Comparison of ENCODE assay signal across 22 mouse cellular contexts in genomic region chr9:44082266-44082665, GRCm38 (mm10). TPM values are rescaled to one million over a fixed set of nuclear protein-coding genes. Genes with fewer than 3 reads are reported as not detected.
DNase-seq lines count a peak whose midpoint lies in the region; ATAC-seq and TF ChIP-seq lines count a peak whose summit lies in the region.
"Had no signal": no experiment of that assay in that cellular context is flagged by ENCODE, and none has a peak within 500 bp of the region (broad histone marks: within the 10 kb centered on the region; RNA-seq: fewer than 3 reads in every experiment).

No protein-coding gene starts in this region.

- ATAC-seq in heart, postnatal 0 days (ENCODE audit: insufficient read depth, low read depth): no peak
- ATAC-seq: CD4-positive, CD25-positive, alpha-beta regulatory T cell, adult 4 months; forebrain, embryonic 15.5 days; intestine, embryonic 16.5 days had no signal

- no peaks in the 10 kb centered on the region for H3K9me3 ChIP-seq in heart, postnatal 0 days (replicated peaks; ENCODE audit: control insufficient read depth, low read length)
- H3K9me3 ChIP-seq: embryonic facial prominence, embryonic 12.5 days; forebrain, embryonic 15.5 days; G1E; hindbrain, embryonic 15.5 days had no signal

- no peak overlapping the region for H3K9ac ChIP-seq in heart, adult 2 months (ENCODE audit: low read depth, low read length)
- H3K9ac ChIP-seq in heart, postnatal 0 days (replicated peaks; ENCODE audit: low read depth, low read length): no peak overlapping the region
- H3K9ac ChIP-seq: embryonic facial prominence, embryonic 12.5 days; forebrain, embryonic 15.5 days; hindbrain, embryonic 15.5 days had no signal

- peak overlapping the region; percentile 53; the same call in 1 of the 2 replicates for H3K27ac ChIP-seq in heart, adult 2 months
- H3K27ac ChIP-seq in heart, postnatal 0 days (ENCODE audit: low read depth): peak overlapping the region; percentile 6
- no peak overlapping the region for H3K27ac ChIP-seq in testis, adult 2 months (ENCODE audit: control insufficient read depth, insufficient read depth, low read depth, low read length)
- H3K27ac ChIP-seq: embryonic facial prominence, embryonic 12.5 days; forebrain, embryonic 15.5 days; hindbrain, embryonic 15.5 days had no signal

- H3K79me2 ChIP-seq in heart, adult 2 months (replicated peaks; ENCODE audit: control insufficient read depth, insufficient read depth, low read length): no peaks in the 10 kb centered on the region

- no peak for TF ChIP-seq POLR2A in heart, adult 2 months (IDR thresholded peaks at IDR 0.05; ENCODE audit: insufficient read depth, low read depth, low read length)
- no peak for TF ChIP-seq POLR2A in testis, adult 2 months (IDR thresholded peaks at IDR 0.05; ENCODE audit: control insufficient read depth, low read depth, low read length)

- H3K4me2 ChIP-seq in heart, postnatal 0 days (ENCODE audit: low read depth, low read length): no peak overlapping the region
- H3K4me2 ChIP-seq: embryonic facial prominence, embryonic 12.5 days; forebrain, embryonic 15.5 days; heart, embryonic 11.5 days; hindbrain, embryonic 15.5 days had no signal

- H3K36me3 ChIP-seq in heart, adult 2 months (ENCODE audit: control insufficient read depth, insufficient read depth, low read length): no peaks in the 10 kb centered on the region; the same call in 1 of the 2 replicates
- H3K36me3 ChIP-seq in heart, postnatal 0 days (replicated peaks; ENCODE audit: control insufficient read depth, insufficient read depth, low read length): no peaks in the 10 kb centered on the region
- H3K36me3 ChIP-seq in testis, adult 2 months (ENCODE audit: control insufficient read depth, insufficient read depth, low read length): no peaks in the 10 kb centered on the region; the same call in 1 of the 2 replicates
- H3K36me3 ChIP-seq: embryonic facial prominence, embryonic 12.5 days; forebrain, embryonic 15.5 days; hindbrain, embryonic 15.5 days had no signal

- no peak for TF ChIP-seq CTCF in heart, adult 2 months (IDR thresholded peaks at IDR 0.05)
- no peak for TF ChIP-seq CTCF in heart, postnatal 0 days (IDR thresholded peaks at IDR 0.05; ENCODE audit: low read depth)
- TF ChIP-seq CTCF in testis, adult 2 months (IDR thresholded peaks at IDR 0.05; ENCODE audit: control insufficient read depth, insufficient read depth, insufficient replicate concordance, low read depth, low read length): no peak

- intact Hi-C loops in heart, adult 2 months (cut with DNase I): loop anchor here (10.0 kb wide), 1 partner anchor 403 kb away; the partner anchor contains the start of gene Bcl9l
- intact Hi-C loops in heart, postnatal 25 days (cut with DNase I): no loop called here

- TF ChIP-seq EP300 in heart, adult 2 months (IDR thresholded peaks at IDR 0.05; ENCODE audit: insufficient read depth, low read depth, low read length): no peak
- TF ChIP-seq EP300 in heart, postnatal 0 days (IDR thresholded peaks at IDR 0.05; ENCODE audit: low read depth): no peak

- no peak overlapping the region for H3K4me3 ChIP-seq in heart, adult 2 months
- H3K4me3 ChIP-seq in heart, postnatal 0 days (ENCODE audit: low read depth, low read length): no peak overlapping the region
- peak overlapping the region; percentile 97; the same call in 1 of the 2 replicates for H3K4me3 ChIP-seq in testis, adult 2 months (ENCODE audit: control insufficient read depth, low read depth, low read length)
- H3K4me3 ChIP-seq: embryonic facial prominence, embryonic 12.5 days; forebrain, embryonic 15.5 days; hindbrain, embryonic 15.5 days had no signal

- H3K4me1 ChIP-seq in heart, adult 2 months (ENCODE audit: control insufficient read depth, insufficient read depth, low read length): peaks cover 16% of the 10 kb centered on the region
- peaks cover 63% of the 10 kb centered on the region for H3K4me1 ChIP-seq in heart, postnatal 0 days (ENCODE audit: control insufficient read depth, insufficient read depth)
- peaks cover 17% of the 10 kb centered on the region for H3K4me1 ChIP-seq in testis, adult 2 months (ENCODE audit: control insufficient read depth, insufficient read depth, low read length)

- H3K27me3 ChIP-seq in heart, adult 2 months (ENCODE audit: control insufficient read depth, insufficient read depth, low read length): no peaks in the 10 kb centered on the region
- no peaks in the 10 kb centered on the region for H3K27me3 ChIP-seq in heart, postnatal 0 days (ENCODE audit: control insufficient read depth, insufficient read depth, low read length)
- no peaks in the 10 kb centered on the region for H3K27me3 ChIP-seq in testis, adult 2 months (ENCODE audit: control insufficient read depth, insufficient read depth, low read length)

- peak; percentile 16 for DNase-seq in cerebellum, adult 11 months
- DNase-seq in cerebellum, adult 9-10 months: no peak
- peak in 1 of 2 experiments; percentile 8 for DNase-seq in heart, adult 2 months
- DNase-seq in heart, adult 8-10 months (ENCODE audit: low spot score): no peak
- DNase-seq in heart, postnatal 0 days (ENCODE audit: low spot score): no peak
- DNase-seq in heart, postnatal 25 days (ENCODE audit: low spot score): no peak
- no peak for DNase-seq in testis, postnatal 14 days (ENCODE audit: low spot score)
- DNase-seq: adrenal gland, adult 8-10 months; adrenal gland, postnatal 36 days; B cell, adult 2 months; gastrocnemius, postnatal 10 days; kidney, adult 2 months had no signal

- WGBS in heart, adult 2 months: 76% methylated on average over 5 of the region's 5 CpGs
- 85% methylated on average over 5 of the region's 5 CpGs for WGBS in heart, postnatal 0 days

RNA-seq across cellular contexts. Expression of gene Usp2, which starts 15.4 kb away (rescaled TPM):
- 100 to 1,000 TPM in 1 of 2 experiments, 10 to 100 TPM in 1; 75.8 to 206 TPM for total RNA-seq in heart, adult 2 months (2021)
- polyA plus RNA-seq in heart, adult 2 months (2012; rRNA removed): 62.8 and 73.8 TPM in 2 replicates
- 100 to 1,000 TPM; 160 to 205 (median 195) TPM for total RNA-seq in heart, adult 8-10 months (2022)
- 44.9 and 48.6 TPM in 2 replicates for total RNA-seq in heart, postnatal 0 days (2014; rRNA removed; ENCODE audit: low replicate concordance)
- polyA plus RNA-seq in heart, postnatal 0 days (2015; fragmentation: Nextera tagmentation; extraction: Ambion mirVana): 114 and 121 TPM in 2 replicates
- total RNA-seq in heart, postnatal 25 days (2021): 100 to 1,000 TPM in 1 of 2 experiments, 10 to 100 TPM in 1; 77.7 to 191 TPM
- polyA plus RNA-seq in testis, adult 2 months (2012; rRNA removed): 597 and 615 TPM in 2 replicates

RNA-seq across cellular contexts. Expression of gene Mfrp, which starts 19.3 kb away (rescaled TPM):
- under 1 TPM in 1 of 2 experiments, not detected in 1; 0.05 TPM for total RNA-seq in heart, adult 2 months (2021)
- polyA plus RNA-seq in heart, adult 2 months (2012; rRNA removed): 0.04 and 0.12 TPM in 2 replicates
- total RNA-seq in heart, adult 8-10 months (2022): not detected
- not detected in 2 replicates for total RNA-seq in heart, postnatal 0 days (2014; rRNA removed; ENCODE audit: low replicate concordance)
- not detected in 2 replicates for polyA plus RNA-seq in heart, postnatal 0 days (2015; fragmentation: Nextera tagmentation; extraction: Ambion mirVana)
- total RNA-seq in heart, postnatal 25 days (2021): not detected
- polyA plus RNA-seq in testis, adult 2 months (2012; rRNA removed): 1.4 and 3.4 TPM in 2 replicates
- total RNA-seq: G1E; heart, postnatal 10 days had no signal
- polyA plus RNA-seq: CD4-positive, CD25-positive, alpha-beta regulatory T cell, adult 4 months; forebrain, embryonic 11.5 days; G1E had no signal

RNA-seq across cellular contexts. Expression of gene C1qtnf5, which starts 24.8 kb away (rescaled TPM):
- total RNA-seq in heart, adult 2 months (2021): 1 to 10 TPM; 4.8 to 7.6 TPM
- polyA plus RNA-seq in heart, adult 2 months (2012; rRNA removed): 9.4 and 13.8 TPM in 2 replicates
- 10 to 100 TPM in 1 of 4 experiments, 1 to 10 TPM in 3; 7.6 to 12.9 (median 8.9) TPM for total RNA-seq in heart, adult 8-10 months (2022)
- 9.0 TPM in 2 replicates for total RNA-seq in heart, postnatal 0 days (2014; rRNA removed; ENCODE audit: low replicate concordance)
- 4.1 and 4.5 TPM in 2 replicates for polyA plus RNA-seq in heart, postnatal 0 days (2015; fragmentation: Nextera tagmentation; extraction: Ambion mirVana)
- 10 to 100 TPM in 1 of 2 experiments, 1 to 10 TPM in 1; 9.7 to 10.9 TPM for total RNA-seq in heart, postnatal 25 days (2021)
- 2.0 and 3.1 TPM in 2 replicates for polyA plus RNA-seq in testis, adult 2 months (2012; rRNA removed)
- total RNA-seq: G1E had no signal
- polyA plus RNA-seq: CD4-positive, CD25-positive, alpha-beta regulatory T cell, adult 4 months had no signal

RNA-seq across cellular contexts. Expression of gene Gm49380, which starts 31.0 kb away (rescaled TPM):
- under 1 TPM; 0.21 to 0.23 TPM for total RNA-seq in heart, adult 2 months (2021)
- not detected in 2 replicates for polyA plus RNA-seq in heart, adult 2 months (2012; rRNA removed)
- under 1 TPM; 0.11 to 0.47 (median 0.30) TPM for total RNA-seq in heart, adult 8-10 months (2022)
- not detected in 2 replicates for total RNA-seq in heart, postnatal 0 days (2014; rRNA removed; ENCODE audit: low replicate concordance)
- polyA plus RNA-seq in heart, postnatal 0 days (2015; fragmentation: Nextera tagmentation; extraction: Ambion mirVana): 0.10 TPM in 1 of 2 replicates, not detected in the other
- under 1 TPM in 1 of 2 experiments, not detected in 1; 0.11 TPM for total RNA-seq in heart, postnatal 25 days (2021)
- polyA plus RNA-seq in testis, adult 2 months (2012; rRNA removed): 1.2 and 1.6 TPM in 2 replicates
- polyA plus RNA-seq: CD4-positive, CD25-positive, alpha-beta regulatory T cell, adult 4 months; forebrain, embryonic 11.5 days; G1E; heart, embryonic 11.5 days; hindbrain, embryonic 15.5 days; kidney, adult 2 months had no signal

RNA-seq across cellular contexts. Expression of gene Rnf26, which starts 31.1 kb away (rescaled TPM):
- total RNA-seq in heart, adult 2 months (2021): 1 to 10 TPM; 6.5 to 6.7 TPM
- 7.3 and 10.4 TPM in 2 replicates for polyA plus RNA-seq in heart, adult 2 months (2012; rRNA removed)
- 1 to 10 TPM; 5.2 to 7.0 (median 6.4) TPM for total RNA-seq in heart, adult 8-10 months (2022)
- 13.0 and 16.6 TPM in 2 replicates for total RNA-seq in heart, postnatal 0 days (2014; rRNA removed; ENCODE audit: low replicate concordance)
- polyA plus RNA-seq in heart, postnatal 0 days (2015; fragmentation: Nextera tagmentation; extraction: Ambion mirVana): 13.7 and 14.1 TPM in 2 replicates
- 1 to 10 TPM; 7.7 to 8.1 TPM for total RNA-seq in heart, postnatal 25 days (2021)
- 37.5 and 38.3 TPM in 2 replicates for polyA plus RNA-seq in testis, adult 2 months (2012; rRNA removed)
